Mouse (Mus musculus): ENCODE measurements at regions not wholly inside any gene's neighbourhood (a gene's known extent, or its start where the extent isn't known, plus 50 kb on each side); places are given as distances from the start of the nearest gene placed in this dataset.
"Not testable (repeated sequence)": the region's sequence is repeated elsewhere in the genome, so short reads cannot be mapped to it uniquely, and the experiment has no call there.

DNA sequence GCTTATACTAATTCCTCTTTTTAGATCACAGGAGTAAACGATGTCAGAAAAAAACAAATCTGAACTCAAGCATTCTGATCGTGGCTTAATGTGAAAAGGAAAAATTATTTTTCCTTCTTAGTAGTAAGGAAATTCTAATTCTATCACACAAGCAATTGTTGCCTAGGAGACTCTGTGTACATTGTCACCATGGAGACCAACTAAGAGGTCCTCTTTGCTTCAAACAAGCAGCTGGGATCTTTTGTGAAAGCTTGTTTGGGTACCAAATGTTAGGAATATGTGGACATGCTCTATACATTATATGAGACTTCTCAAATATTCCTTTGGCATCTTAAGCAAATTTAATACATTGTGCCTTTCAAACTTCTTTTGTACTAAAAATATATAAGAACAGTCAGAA, 345.9 kb upstream of the Atp10a start:
- DNase-seq = no peak

DNA sequence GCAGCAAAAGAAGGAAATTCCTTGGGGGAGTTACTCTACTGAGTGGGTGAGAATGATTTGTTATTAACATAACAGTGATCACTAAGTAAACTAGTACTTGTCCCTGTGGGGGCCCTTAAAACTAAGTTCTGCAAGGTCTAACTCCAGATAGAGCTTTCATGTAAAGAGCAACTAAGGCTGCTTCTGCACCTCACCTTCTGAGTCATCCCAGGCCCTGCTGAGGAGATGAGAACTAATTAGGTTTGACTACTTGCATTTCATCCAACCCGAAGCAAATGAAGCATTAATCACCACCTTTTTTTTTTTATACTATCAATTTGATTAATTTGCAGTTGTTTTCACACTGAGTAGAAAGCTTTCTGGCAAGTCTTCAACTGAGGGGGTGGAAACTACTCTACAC, 333.6 kb upstream of the Atp10a start:
- no peak for DNase-seq

DNA sequence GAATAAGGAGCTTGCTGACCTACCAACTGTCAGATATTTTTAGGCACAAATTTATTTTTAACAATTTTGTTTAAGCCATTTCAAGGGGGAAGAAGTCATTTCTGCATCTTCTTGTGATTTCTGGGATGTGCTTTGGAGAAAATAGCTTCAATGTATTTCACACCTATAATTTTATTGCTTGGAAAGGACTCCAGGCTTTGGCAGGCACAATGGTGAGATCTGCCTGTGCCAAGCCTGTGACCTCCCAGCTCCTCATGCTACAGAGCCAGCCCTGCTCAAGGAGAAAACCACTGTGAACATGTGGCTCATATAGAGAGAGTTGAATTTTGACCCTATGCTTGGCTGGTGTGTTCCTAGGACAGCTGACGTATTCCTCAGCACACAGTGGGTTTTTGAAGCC, 288.6 kb upstream of the Atp10a start:
- peak; percentile 1 for DNase-seq

DNA sequence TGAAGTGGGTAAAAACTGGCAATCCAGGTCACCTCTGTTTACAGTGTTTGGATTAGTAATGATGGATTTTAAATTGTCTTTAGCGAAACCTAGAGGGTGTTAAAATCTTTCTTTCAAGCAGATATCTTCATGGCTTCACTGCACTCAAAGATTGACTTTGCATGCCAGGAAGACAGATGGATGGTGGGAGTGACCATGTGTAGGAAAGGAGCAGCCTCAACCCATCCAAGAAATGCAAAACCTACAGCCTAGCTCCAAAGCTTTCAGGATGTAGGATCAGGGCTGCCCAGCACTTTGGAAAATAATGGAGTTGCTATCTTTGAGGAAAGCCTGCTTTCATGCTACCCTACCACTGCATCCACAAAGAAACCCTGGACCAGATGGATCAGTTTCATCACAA, 272.6 kb upstream of the Atp10a start:
- no peak for DNase-seq

DNA sequence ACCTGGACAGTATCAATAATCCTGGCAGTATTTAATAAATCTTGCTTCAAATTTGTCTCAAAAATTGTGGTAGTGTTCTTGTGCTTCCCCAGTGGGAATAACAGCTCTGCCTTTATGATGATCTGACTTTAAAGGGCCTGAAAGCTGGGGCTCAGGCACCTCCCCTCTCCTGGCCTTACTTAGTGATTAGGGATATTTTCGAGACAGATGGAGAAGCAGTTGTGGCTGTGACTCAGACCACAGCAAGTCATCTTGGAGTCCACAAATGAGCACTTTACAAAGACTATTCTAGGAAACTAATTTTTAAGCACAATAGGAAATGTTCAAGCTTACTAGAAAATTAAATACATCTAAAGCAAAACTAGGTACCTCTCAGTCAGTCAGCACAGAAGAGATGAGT, 267.6 kb upstream of the Atp10a start:
- DNase-seq = no peak

DNA sequence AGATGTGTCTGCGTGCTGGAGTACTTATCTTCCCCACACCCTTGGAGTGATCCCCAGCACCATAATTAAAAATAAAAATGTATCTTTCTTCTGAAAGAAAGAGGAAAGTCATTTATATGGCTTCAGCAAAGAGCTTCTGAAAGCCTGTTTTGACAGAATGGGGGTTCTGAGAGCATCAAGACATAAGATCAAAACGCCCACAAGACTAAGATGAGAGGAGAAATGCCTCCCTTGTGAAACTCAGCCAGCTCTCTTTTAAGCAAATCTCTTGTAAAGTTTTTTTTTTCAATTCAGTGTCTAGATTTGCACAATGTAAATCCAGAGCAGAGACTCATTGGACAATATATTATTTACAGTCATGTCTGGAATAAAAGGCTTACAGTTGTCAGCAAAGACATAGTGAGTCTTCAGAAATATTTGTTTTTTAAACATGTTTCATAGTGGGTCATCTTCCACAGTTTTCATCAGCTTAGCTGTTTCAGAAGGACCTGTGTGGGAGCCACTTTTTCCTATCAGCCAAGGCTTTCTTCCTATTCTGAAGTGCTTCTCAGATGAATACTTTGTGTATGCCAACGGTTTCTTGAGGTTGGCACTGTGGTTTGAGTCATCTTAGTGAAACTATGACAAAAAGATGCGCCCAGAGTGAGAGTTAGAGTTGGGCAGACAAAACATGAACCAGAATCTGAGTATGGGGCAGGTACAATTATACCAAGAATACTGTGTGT, 263.4 kb upstream of the Atp10a start:
- no peak for DNase-seq

DNA sequence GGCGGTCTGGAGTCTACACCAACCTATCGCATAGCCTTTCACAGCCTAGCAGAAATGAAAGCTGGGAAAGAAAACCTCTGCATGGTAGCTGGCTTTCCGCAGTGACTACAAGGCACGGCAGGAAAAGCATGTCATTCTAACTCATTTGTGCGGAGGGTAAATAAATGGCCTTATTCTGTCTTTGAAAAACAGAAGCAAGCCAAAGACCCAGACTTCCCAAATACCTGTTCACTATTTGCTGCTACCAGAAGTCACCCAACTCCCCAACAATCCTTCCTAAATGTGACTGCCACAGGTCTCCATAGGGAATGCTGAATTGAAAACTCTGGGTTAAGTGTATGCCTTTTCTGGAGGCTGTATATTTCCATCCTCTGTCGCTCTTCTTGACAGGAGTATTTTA, 258.0 kb upstream of the Atp10a start:
- no peak for DNase-seq

DNA sequence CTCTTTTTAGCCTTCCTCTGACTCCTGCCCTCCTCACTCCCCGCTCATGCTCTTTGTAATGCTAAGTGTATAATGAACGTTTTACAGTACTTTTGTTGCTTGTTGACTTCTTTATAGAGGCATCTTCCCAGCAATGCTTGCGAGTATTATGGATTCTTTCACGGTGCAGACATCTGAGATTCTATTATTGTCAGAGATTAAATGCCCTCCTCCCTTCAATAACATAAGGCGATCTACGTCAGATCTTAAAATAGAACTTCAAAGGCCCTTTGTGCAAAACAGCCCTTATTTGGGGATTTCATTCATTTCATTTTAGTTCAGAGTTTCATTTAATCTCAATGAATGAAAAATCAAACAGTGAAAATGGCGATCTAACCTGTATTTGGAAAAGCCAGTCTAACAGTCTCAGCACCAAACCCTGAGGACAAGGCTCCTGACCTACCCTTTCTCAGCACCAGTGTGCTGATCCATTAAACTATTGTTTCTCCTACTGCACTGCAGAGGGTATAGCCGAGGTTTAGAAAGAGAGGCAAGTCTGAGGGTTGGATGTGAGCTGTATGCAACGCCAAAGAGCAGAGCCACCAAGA, 257.3 kb upstream of the Atp10a start:
- no peak for DNase-seq

DNA sequence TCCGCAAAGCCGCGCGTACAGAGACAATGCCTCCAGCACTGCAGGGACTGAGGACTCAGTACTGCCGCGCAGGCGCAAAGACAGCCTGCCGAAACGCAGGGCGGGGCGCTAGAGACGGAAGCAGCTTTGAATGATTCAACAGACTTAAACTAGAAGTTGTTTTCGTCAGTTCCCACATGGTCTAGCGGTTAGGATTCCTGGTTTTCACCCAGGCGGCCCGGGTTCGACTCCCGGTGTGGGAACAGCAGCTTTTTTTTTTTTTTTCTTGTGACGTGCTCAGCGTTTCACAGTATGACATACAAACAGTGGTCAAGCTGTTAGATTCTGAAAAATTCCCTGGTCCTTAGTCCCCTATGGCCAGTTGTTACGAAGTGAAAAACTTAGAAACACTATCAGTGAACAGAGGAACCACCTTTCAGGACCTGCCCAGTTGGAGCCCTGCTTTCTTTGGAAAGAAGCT, 256.8 kb upstream of the Atp10a start:
- DNase-seq = peak; percentile 95

DNA sequence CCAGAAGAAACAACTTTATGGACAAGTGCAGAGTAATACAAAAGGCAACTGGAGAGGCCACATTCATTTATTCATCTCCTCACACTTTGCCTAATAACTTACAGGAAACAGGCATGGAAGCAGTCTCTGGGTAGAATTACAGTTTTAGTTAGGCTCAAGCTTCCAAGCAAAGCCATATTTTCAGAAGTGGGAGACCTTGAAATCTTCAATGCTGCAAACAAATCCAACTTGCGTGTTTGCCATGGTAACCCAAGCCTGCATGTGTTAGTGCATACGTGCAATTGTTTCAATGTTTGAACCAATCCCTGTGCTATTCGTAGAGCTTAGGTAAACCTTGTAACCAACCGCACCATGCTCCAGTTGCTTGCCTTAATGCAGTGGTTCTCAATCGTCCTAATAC, 256.3 kb upstream of the Atp10a start:
- no peak for DNase-seq

DNA sequence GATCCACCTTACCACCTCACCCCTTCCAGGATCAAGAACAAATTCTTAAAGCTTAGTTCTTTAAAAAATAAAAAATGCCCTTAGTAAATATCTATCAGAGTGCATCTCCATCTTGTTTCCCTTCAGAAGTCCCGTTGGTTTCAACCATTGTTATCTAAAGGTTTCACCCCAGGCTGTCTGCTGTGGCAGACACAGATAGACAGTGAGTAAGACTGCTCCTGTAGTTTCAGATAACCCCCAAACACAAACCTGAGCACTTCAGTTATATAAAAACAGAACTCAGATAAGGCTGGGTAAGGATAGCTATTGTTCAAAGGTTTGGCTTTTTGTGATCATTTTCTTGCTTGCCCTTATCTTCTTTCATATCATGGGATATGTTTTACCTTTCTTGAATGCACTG, 255.4 kb upstream of the Atp10a start:
- no peak for DNase-seq

DNA sequence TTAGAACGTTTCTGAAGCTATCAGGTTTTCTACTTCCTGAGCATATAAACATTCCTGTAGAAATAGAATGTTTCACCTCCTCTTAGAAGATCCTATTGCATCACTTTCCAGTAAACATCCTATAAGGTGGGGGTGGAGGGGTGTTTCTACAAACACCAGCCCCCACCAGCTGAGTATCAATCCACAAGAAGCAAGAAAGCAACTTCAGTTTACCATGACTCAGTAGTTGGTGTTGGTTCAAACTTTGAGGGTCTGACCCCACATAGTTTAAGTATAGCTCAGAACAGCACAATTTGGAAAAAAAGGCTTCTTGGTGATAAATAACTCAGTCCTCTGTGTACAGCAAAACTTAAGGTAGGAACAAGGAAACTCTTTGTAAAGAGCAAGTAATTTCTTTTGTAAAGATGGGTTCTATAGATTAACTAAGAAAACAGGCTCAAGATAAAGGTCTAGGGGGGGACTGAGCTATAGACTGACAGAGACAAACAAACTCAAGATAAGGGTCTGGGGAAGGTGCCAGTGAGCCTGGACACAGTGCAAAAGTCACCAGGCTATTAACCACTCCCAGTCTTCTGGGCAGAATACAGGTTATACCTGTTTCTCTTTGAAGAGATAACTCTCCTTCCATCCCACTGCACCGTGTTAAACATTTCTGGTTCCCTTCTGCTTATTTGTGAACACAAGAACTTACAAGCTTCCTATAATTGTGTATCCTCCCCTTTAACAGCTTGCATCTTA, 218.9 kb upstream of the Atp10a start:
- no peak for DNase-seq

DNA sequence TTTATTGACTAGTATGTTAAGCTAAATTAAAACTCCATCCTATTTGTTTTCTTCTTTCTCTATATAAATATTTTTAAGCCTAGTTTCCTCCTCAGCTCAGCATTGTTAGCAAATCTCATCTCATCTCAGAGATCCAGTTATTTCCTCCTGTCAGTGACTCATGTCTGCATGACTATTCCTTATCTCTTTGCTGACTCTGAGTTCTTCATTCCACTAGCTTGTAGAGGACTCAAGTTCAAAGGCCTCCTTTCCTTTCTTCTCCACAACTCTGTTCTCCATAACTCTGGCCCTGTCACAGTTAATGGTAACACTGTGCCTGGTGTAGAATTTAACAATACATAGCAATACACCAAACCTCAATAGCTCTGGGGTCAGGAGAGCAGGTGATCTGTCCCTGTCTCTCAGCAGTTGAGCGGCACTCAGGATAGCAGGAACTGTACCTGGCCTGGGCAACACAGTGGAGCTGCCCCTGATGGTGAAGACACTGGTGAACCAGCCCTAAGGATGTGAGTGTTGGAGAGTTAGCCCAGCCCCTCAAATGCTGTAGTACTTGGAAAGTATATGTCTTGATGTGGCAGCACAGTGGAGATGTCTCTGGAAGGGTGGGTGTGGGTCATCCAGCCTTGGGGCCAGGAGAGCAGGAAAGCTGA, 213.3 kb upstream of the Atp10a start:
- DNase-seq = no peak

DNA sequence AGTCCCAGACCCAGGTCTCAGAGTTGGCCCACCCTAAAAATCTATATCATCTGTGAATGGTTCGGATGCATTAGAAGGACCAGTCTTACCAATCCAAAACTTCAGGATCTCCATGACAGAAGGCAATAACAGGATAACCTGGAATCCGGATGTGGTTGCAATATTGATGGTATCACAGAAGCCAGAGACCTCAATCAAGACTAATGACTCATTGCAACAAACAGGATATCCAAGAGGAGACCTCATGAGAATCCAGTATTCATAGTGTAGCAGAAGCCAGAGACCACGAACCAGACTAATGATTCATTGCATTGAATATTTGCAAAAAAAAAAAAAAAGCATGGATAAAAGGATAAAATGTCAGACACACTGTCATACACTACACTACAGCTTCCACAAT, 212.7 kb upstream of the Atp10a start:
- DNase-seq = no peak

DNA sequence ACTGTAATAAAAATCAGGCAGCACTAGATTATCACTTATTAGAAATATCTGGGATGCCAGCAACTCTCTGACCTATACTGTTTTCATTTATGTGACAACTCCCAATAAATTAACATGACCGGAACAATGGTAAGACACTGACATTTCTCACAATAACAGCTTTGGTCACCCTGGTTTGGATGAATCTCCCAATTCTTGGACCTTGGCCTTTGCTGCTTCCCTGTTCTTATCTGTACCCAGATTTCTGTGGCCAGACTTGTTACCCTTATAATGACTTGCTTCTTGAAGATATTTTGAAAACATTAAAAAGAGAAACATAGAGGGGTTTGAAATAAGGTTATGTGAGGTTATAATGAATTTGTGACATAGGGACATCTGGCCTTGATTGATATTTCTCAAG, 210.2 kb upstream of the Atp10a start:
- no peak for DNase-seq

DNA sequence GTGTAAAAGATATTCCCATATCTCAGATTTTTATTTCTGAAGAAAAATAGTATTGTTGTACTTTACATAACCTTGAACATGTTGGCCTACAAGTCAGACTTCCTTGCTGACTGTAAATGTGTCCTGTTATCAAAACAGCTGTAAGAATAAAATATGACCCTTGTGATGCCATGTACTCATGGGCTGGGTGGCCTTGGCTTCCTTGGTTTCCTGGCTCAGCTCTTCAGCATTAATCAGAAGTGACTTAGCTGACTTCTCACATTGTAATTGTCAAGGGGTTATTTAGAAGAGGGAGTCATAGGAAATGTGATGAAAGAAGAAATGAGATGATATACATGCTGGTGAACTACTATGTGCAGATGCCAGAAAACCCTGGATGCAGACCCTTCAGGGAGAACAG, 209.7 kb upstream of the Atp10a start:
- peak; percentile 24 for DNase-seq

DNA sequence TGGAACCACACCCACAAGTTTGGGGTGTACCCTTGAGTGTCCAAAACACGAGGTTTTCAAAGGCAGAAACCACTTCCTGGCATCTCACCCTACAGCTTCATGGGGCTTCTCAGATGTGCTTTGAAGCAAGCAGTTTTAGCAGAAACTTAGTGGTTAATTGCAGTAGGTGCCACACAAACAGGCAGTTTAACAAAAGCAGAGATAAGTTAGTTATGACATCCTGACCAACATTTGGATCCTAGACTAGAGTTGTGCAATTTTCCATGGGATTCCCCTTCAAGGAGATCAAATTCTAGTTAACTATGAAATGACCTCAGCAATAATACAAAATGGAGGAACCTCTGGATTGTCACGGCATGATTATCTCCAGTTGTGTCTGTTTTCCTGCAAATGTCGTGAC, 207.2 kb upstream of the Atp10a start:
- no peak for DNase-seq

DNA sequence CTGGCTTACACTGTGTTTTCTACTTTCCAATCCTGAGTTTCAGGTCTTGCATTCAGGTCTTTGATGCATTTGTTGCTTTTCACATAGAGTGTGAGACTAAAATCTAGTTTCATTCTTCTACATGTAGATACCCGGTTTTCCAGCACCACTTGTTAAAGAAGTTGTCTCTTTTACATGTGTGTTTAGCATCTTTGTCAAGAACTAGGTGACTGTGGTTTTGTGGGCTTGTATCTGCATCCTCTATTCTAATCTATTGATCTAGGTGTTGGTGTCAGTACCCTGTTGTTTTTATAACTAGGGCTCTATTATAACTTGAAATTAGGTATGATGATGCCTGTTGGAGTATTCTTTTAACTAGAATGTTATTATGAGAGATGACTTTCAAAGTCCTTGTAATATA, 204.0 kb upstream of the Atp10a start:
- no peak for DNase-seq

DNA sequence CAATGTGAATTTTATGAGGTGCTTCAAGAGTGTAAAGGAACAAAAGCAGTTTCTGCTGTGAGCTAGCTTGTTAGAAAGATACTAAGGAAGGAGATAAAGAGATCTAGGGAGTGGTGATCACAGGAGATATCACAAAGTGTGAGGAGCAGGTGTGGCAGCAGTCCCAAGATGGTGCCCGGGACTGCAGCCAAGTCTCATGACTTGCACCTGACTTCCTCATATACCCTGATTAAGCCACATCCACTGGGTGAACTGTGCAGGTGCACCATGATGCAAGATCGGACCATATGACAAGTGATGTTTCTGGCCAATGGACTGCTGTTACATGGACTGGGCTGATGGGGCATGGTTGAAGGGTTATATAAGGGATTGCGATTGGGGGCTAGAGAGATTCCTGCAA, 197.8 kb upstream of the Atp10a start:
- not testable (repeated sequence) for DNase-seq

DNA sequence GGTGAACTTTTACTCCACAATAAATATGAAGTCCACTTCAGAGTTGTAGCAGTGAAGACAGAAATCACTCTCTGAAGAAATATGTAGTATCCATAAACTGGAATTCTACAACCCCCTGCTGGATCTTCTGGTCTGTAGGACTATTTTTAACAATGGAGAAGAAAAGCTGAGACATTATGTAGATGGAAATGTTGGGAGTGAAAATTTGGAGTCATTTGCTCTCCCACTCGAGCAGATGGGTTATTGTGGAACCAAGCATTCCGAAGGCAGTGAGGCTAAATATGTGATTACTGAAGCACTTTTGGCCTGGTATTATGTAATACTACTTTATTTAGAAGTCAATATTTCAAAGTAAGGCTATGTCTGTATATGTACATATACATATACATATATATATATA, 195.0 kb upstream of the Atp10a start:
- DNase-seq = no peak

DNA sequence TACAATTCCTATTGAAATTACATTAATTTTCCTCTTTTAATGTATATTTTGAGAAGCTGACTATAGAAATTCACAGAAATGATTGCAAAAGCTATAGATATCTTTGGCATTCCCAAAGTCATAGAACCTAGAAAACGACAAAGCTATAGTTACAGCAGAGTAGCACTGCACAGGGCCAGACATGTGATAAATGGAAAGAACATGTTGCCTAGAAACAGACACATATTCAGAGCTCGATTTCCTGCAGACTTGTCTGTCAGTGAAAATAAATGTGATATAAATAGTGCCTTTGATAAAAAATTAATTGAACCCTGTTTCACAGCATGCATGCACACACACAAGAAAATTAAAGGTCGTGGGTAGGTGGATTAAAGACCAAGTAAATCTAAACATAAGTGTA, 182.8 kb upstream of the Atp10a start:
- DNase-seq = no peak

DNA sequence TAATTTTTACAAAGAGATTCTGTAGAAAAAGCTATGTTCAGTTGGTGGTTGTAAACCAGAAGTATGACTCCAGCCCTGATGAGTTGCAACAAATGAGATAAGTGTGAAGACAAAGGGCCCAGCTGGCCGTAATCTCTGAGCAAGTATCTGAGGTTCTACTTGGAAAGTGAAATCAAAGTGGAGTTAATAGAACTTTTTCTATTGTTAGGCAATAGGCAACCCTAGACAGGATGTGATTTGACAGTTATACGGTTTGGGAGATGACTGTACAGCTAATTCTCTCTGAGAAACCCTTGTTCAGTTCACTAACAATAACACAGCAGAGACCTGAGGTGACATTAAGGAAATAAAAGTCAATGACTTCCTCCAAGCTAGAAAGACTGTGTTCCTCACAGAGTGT, 180.8 kb upstream of the Atp10a start:
- no peak for DNase-seq

DNA sequence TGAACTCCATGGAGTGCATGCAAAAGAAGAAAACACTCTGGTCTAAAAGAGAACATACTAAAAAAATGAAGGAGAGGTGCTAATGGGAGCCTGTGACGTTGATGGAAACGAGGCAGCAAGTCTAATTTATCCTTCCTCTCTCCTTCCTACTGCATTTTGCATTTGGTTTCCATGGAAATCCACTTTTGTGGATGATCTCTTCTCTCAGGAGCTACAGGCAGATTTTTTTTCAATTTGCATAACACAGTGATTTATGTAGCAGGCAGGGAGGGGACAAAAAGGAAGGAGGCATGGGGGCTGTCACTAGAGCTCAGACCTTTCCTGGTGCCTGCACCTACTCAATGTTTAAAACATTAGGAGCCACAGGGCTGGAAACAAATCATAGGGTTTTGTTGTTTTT, 167.7 kb upstream of the Atp10a start:
- no peak for DNase-seq

All from adrenal gland, postnatal 10 days (tissue).